Mouse (Mus musculus): ENCODE measurements around the gene Pheta2. TPM values are rescaled to one million over a fixed set of nuclear protein-coding genes. Genes with fewer than 3 reads are reported as not detected.
"Not testable (repeated sequence)": the region's sequence is repeated elsewhere in the genome, so short reads cannot be mapped to it uniquely, and the experiment has no call there.

Gene Pheta2
- polyA plus RNA-seq, 1 experiment from 2014 or later = 12.0 TPM

GRCm38 (mm10) chr15:82361459-82362018 lies 22.8 kb downstream of the Pheta2 start:
- H3K27ac ChIP-seq = peak overlapping the region; percentile 66

GRCm38 (mm10) chr15:82362234-82362633 lies 23.5 kb downstream of the Pheta2 start:
- no peak overlapping the region for H3K4me3 ChIP-seq
- H3K27ac ChIP-seq = no peak overlapping the region
- peaks cover 14% of the 10 kb centered on the region for H3K4me1 ChIP-seq
- no peaks in the 10 kb centered on the region for H3K36me3 ChIP-seq
- WGBS = 82% methylated on average over 4 of the region's 4 CpGs
- no peaks in the 10 kb centered on the region for H3K9me3 ChIP-seq
- no peaks in the 10 kb centered on the region for H3K27me3 ChIP-seq (ENCODE audit: insufficient read depth, poor library complexity, severe bottlenecking)
- peak; percentile 36 for DNase-seq (ENCODE audit: low spot score)

More at GRCm38 (mm10) chr15:82361459-82362018, 22.8 kb downstream of the Pheta2 start:
- no peaks in the 10 kb centered on the region for H3K27me3 ChIP-seq (ENCODE audit: insufficient read depth, poor library complexity, severe bottlenecking)
- H3K4me3 ChIP-seq = no peak overlapping the region
- DNase-seq (ENCODE audit: low spot score) = peak; percentile 74
- H3K36me3 ChIP-seq = no peaks in the 10 kb centered on the region
- H3K4me1 ChIP-seq = peaks cover 14% of the 10 kb centered on the region
- WGBS = 65% methylated on average over 11 of the region's 11 CpGs
- no peaks in the 10 kb centered on the region for H3K9me3 ChIP-seq

- not testable (repeated sequence) for H3K9me3 ChIP-seq; H3K27me3 ChIP-seq (ENCODE audit: insufficient read depth, poor library complexity, severe bottlenecking); DNase-seq (ENCODE audit: low spot score); H3K27ac ChIP-seq; H3K4me3 ChIP-seq; H3K36me3 ChIP-seq
- peaks cover 11% of the 10 kb centered on the region for H3K4me1 ChIP-seq
- WGBS = 64% methylated on average over 11 of the region's 12 CpGs
Observed at GRCm38 (mm10) chr15:82363801-82364200, 25.1 kb downstream of the Pheta2 start.

GRCm38 (mm10) chr15:82364561-82364960 lies 25.8 kb downstream of the Pheta2 start:
- H3K27ac ChIP-seq; H3K36me3 ChIP-seq; H3K9me3 ChIP-seq; DNase-seq (ENCODE audit: low spot score); H3K27me3 ChIP-seq (ENCODE audit: insufficient read depth, poor library complexity, severe bottlenecking); H3K4me3 ChIP-seq; H3K4me1 ChIP-seq: not testable (repeated sequence)
- WGBS = 10% methylated on average over 6 of the region's 9 CpGs

- 84% methylated on average over 4 of the region's 4 CpGs for WGBS
- Histone ChIP-seq H3K4me1 (no peaks in the 10 kb centered on the region), H3K36me3 (0 out of 2 replicates have a peak, but pooled peaks cover 3% of the 10 kb centered on the region), H3K27me3 (ENCODE audit: insufficient read depth, poor library complexity, severe bottlenecking) (no peaks in the 10 kb centered on the region), H3K9me3 (no peaks in the 10 kb centered on the region), H3K4me3 (no peak overlapping the region), H3K27ac (no peak overlapping the region)
- no peak for DNase-seq (ENCODE audit: low spot score)
Observed at GRCm38 (mm10) chr15:82368146-82368545, 29.4 kb downstream of the Pheta2 start.

- DNase-seq (ENCODE audit: low spot score) = no peak
- no peaks in the 10 kb centered on the region for H3K27me3 ChIP-seq (ENCODE audit: insufficient read depth, poor library complexity, severe bottlenecking)
- no peak overlapping the region for H3K27ac ChIP-seq
- no peak overlapping the region for H3K4me3 ChIP-seq
- 84% methylated on average over 1 of the region's 1 CpGs for WGBS
- H3K4me1 ChIP-seq = no peaks in the 10 kb centered on the region
- 0 out of 2 replicates have a peak, but pooled peaks cover 3% of the 10 kb centered on the region for H3K36me3 ChIP-seq
- no peaks in the 10 kb centered on the region for H3K9me3 ChIP-seq
Observed at GRCm38 (mm10) chr15:82368851-82369250, 30.1 kb downstream of the Pheta2 start.

- Histone ChIP-seq H3K4me3 (no peak overlapping the region), H3K27ac (no peak overlapping the region), H3K4me1 (no peaks in the 10 kb centered on the region), H3K9me3 (no peaks in the 10 kb centered on the region), H3K36me3 (0 out of 2 replicates have a peak, but pooled peaks cover 3% of the 10 kb centered on the region), H3K27me3 (ENCODE audit: insufficient read depth, poor library complexity, severe bottlenecking) (no peaks in the 10 kb centered on the region)
- no peak for DNase-seq (ENCODE audit: low spot score)
- 85% methylated on average over 6 of the region's 6 CpGs for WGBS
Observed at GRCm38 (mm10) chr15:82372446-82372845, 33.7 kb downstream of the Pheta2 start.

GRCm38 (mm10) chr15:82372991-82373390 lies 34.2 kb downstream of the Pheta2 start:
- DNase-seq (ENCODE audit: low spot score) = no peak
- H3K27me3 ChIP-seq (ENCODE audit: insufficient read depth, poor library complexity, severe bottlenecking) = 0 out of 2 replicates have a peak, but pooled peaks cover 3% of the 10 kb centered on the region
- no peaks in the 10 kb centered on the region for H3K9me3 ChIP-seq
- no peak overlapping the region for H3K4me3 ChIP-seq
- no peak overlapping the region for H3K27ac ChIP-seq
- 0 out of 2 replicates have a peak, but pooled peaks cover 3% of the 10 kb centered on the region for H3K36me3 ChIP-seq
- 81% methylated on average over 5 of the region's 5 CpGs for WGBS
- peaks cover 5% of the 10 kb centered on the region for H3K4me1 ChIP-seq

GRCm38 (mm10) chr15:82374437-82374836 lies 35.7 kb downstream of the Pheta2 start:
- H3K36me3 ChIP-seq = 0 out of 2 replicates have a peak, but pooled peaks cover 3% of the 10 kb centered on the region
- H3K9me3 ChIP-seq = no peaks in the 10 kb centered on the region
- H3K4me1 ChIP-seq = peaks cover 16% of the 10 kb centered on the region
- H3K27me3 ChIP-seq (ENCODE audit: insufficient read depth, poor library complexity, severe bottlenecking) = 0 out of 2 replicates have a peak, but pooled peaks cover 3% of the 10 kb centered on the region
- no peak for DNase-seq (ENCODE audit: low spot score)
- H3K4me3 ChIP-seq = no peak overlapping the region
- H3K27ac ChIP-seq = no peak overlapping the region
- 83% methylated on average over 5 of the region's 5 CpGs for WGBS

- 0 out of 2 replicates have a peak, but pooled peaks cover 3% of the 10 kb centered on the region for H3K36me3 ChIP-seq
- H3K4me1 ChIP-seq = peaks cover 30% of the 10 kb centered on the region
- DNase-seq (ENCODE audit: low spot score) = no peak
- no peak overlapping the region for H3K27ac ChIP-seq
- H3K4me3 ChIP-seq = no peak overlapping the region
- 88% methylated on average over 9 of the region's 9 CpGs for WGBS
- 0 out of 2 replicates have a peak, but pooled peaks cover 3% of the 10 kb centered on the region for H3K27me3 ChIP-seq (ENCODE audit: insufficient read depth, poor library complexity, severe bottlenecking)
- H3K9me3 ChIP-seq = no peaks in the 10 kb centered on the region
Observed at GRCm38 (mm10) chr15:82375855-82376254, 37.1 kb downstream of the Pheta2 start.

GRCm38 (mm10) chr15:82376393-82377138 lies 37.8 kb downstream of the Pheta2 start:
- H3K27me3 ChIP-seq (ENCODE audit: insufficient read depth, poor library complexity, severe bottlenecking) = 0 out of 2 replicates have a peak, but pooled peaks cover 3% of the 10 kb centered on the region
- H3K9me3 ChIP-seq = no peaks in the 10 kb centered on the region
- H3K27ac ChIP-seq = no peak overlapping the region
- peaks cover 33% of the 10 kb centered on the region for H3K4me1 ChIP-seq
- H3K36me3 ChIP-seq = 0 out of 2 replicates have a peak, but pooled peaks cover 3% of the 10 kb centered on the region
- 68% methylated on average over 17 of the region's 17 CpGs for WGBS
- no peak for DNase-seq (ENCODE audit: low spot score)
- no peak overlapping the region for H3K4me3 ChIP-seq

- Histone ChIP-seq H3K4me3 (no peak overlapping the region), H3K36me3 (0 out of 2 replicates have a peak, but pooled peaks cover under 1% of the 10 kb centered on the region), H3K27me3 (ENCODE audit: insufficient read depth, poor library complexity, severe bottlenecking) (0 out of 2 replicates have a peak, but pooled peaks cover 3% of the 10 kb centered on the region), H3K9me3 (no peaks in the 10 kb centered on the region), H3K27ac (0 out of 2 replicates have a peak overlapping the region, but pooled peaks have one; percentile 3), H3K4me1 (peaks cover 33% of the 10 kb centered on the region)
- WGBS = 72% methylated on average over 5 of the region's 5 CpGs
- DNase-seq (ENCODE audit: low spot score) = no peak
Observed at GRCm38 (mm10) chr15:82377701-82378100, 39.0 kb downstream of the Pheta2 start.
